Mouse (Mus musculus) heart, adult 2 months (tissue): ENCODE data around the gene Ezh1. TPM values are rescaled to one million over a fixed set of nuclear protein-coding genes. Genes with fewer than 3 reads are reported as not detected.

Experiments
- DNase-seq, 2 experiments: peaks; one replicate each; pipeline ENCODE4 v3.0.0; 2021
- H3K27ac ChIP-seq: fragments of 200-600 bp; 2 replicates; pipeline ENCODE4 v1.8.1; 2022
- H3K27me3 ChIP-seq: fragments of 200-500 bp; 2 replicates; pipeline ENCODE4 v1.6.1; 2012; ENCODE audit warnings: mild to moderate bottlenecking, low read length, inconsistent platforms, mixed read lengths; ENCODE audit not compliant: control insufficient read depth, insufficient read depth
- H3K36me3 ChIP-seq: fragments of 200-500 bp; 2 replicates; pipeline ENCODE4 v1.6.1; 2012; ENCODE audit warnings: low read length, inconsistent platforms; ENCODE audit not compliant: control insufficient read depth, insufficient read depth
- H3K4me1 ChIP-seq: fragments of 200-500 bp; 2 replicates; pipeline ENCODE4 v1.6.1; 2011; ENCODE audit warnings: low read length; ENCODE audit not compliant: control insufficient read depth, insufficient read depth
- H3K4me3 ChIP-seq: fragments of 200-600 bp; 2 replicates; pipeline ENCODE4 v1.8.1; 2022
- H3K79me2 ChIP-seq: fragments of 200-500 bp; replicated peaks from 2 replicates; pipeline ENCODE4 v1.6.1; 2012; ENCODE audit warnings: mild to moderate bottlenecking, inconsistent platforms, low read length, moderate library complexity, mixed read lengths; ENCODE audit not compliant: control insufficient read depth, insufficient read depth
- H3K9ac ChIP-seq: fragments of 200-500 bp; 2 replicates; pipeline ENCODE4 v1.6.1; 2012; ENCODE audit warnings: low read depth, mild to moderate bottlenecking, control low read depth, inconsistent platforms, low read length, mixed read lengths
- CTCF ChIP-seq: fragments of 200-600 bp; IDR thresholded peaks from 2 replicates; pipeline ENCODE4 v1.8.1; 2022; ENCODE audit warnings: antibody characterized with exemption, mild to moderate bottlenecking, moderate library complexity
- EP300 ChIP-seq: fragments of 200-500 bp; IDR thresholded peaks from 2 replicates; pipeline ENCODE4 v1.6.1; 2011; ENCODE audit warnings: low read depth, low read length, control low read depth; ENCODE audit not compliant: insufficient read depth
- POLR2A ChIP-seq: fragments of 200-500 bp; IDR thresholded peaks from 2 replicates; pipeline ENCODE4 v1.6.1; 2011; ENCODE audit warnings: mild to moderate bottlenecking, low read depth, low read length, control low read depth; ENCODE audit not compliant: insufficient read depth
- WGBS: fragments of 180-500 bp; shearing (Covaris S2); methylation state at CpG from one replicate; pipeline ENCODE4 v1.1.7; 2018; 5-methylcytosine and 5-hydroxymethylcytosine counted together
- intact Hi-C: fragments of 180-260 bp; cut with DNase I; formaldehyde crosslinking; loops from one replicate; pipeline ENCODE4 v1.15.1; 2025
- polyA plus RNA-seq: library from polyadenylated mRNA; depleted of rRNA; stranded (reverse); fragments of >200 nt; gene quantifications from 2 replicates; pipeline ENCODE4 v1.2.3, GENCODE M21; 2012
- total RNA-seq, 2 experiments: library from RNA; stranded (reverse); gene quantifications; 2 replicates each; pipeline ENCODE4 v1.2.3; 2021

The Ezh1 gene
- total and polyA plus RNA-seq, 3 experiments, result 26.1 to 31.4 (median 29.8) TPM

DNA sequence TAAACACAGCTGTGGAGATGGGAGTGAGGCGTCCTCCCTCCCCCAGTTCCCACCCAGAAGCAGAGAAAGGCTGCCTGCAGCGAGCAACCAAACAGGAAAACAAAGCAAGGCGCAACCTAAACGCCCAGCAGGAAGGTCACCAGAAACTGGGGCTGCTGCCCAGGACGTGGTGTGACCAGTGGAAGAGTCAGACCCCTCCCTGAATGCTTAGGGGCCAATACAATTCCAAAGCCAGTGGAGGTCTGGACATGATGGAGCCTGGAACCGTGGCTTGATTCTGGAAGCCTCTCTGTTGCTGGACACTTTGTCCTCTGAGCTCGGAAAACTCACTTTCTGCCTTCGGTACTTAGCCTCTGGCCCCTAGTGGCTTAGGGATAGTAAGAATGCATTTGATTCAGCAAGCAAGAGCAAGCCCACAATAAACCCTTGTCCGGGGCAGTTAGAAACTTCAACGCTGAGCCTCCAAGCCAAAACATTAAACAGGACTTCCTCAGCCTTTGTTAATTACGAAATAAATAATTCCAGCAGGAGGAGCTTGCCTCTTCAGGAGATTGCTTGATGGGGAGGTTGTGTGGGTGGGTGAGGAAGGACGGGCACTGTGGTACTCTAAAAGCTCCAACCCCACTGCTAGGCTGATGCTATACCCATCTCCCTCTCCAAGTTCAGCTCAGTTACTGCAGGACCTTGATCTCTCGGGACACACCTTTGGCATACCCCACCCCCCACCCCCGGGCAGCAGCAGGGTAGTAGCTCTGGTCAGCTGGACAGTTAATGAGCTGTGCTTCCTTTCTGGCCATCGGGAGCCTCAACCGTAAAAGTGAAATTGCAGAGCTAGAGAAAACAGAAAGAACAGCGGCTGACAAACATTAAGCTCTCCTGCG, 5.0 kb upstream of the Ezh1 start:
- H3K4me3 ChIP-seq, result peak overlapping the region; percentile 52
- peak overlapping the region; percentile 98 for H3K27ac ChIP-seq
- intact Hi-C loops, result loop anchor here (1.0 kb wide), 1 partner anchor 17 kb away; no protein-coding TSS in a partner anchor
- peak overlapping the region; percentile 66 for H3K9ac ChIP-seq
- TF ChIP-seq EP300, result peak; percentile 98
- TF ChIP-seq POLR2A, result peak; percentile 90
- TF ChIP-seq CTCF, result peak; percentile 18; the same call in 1 of the 2 replicates
- peaks cover 14% of the 10 kb centered on the region; the same call in 1 of the 2 replicates for H3K4me1 ChIP-seq
- H3K36me3 ChIP-seq, result no peaks in the 10 kb centered on the region; the same call in 1 of the 2 replicates
- no peaks in the 10 kb centered on the region for H3K27me3 ChIP-seq
- H3K79me2 ChIP-seq, result no peaks in the 10 kb centered on the region
- 8% methylated on average over 18 of the region's 18 CpGs for WGBS
- DNase-seq, result peak; percentile 84 to 90

DNA sequence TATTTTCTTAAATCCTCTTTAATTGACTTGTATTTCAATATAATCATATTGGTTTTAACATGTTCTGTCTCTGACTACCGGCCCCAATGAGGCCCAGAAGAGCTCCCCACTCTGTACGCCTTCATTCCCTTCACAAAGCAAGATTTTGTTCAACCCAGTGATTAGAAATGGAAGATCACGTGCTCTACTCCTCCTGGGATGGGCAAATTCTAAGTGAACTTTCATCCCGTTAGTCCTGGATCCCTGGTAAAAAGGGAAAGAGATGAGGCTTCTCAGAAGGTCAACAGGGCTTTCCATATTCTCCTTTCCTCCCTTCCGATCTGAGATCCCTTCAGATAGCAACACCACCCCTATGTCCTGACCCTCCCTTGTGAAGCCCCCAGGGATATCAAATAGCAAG, 4.3 kb upstream of the Ezh1 start:
- Histone ChIP-seq H3K27me3 (no peaks in the 10 kb centered on the region), H3K4me3 (peak overlapping the region; percentile 52; the same call in 1 of the 2 replicates), H3K36me3 (no peaks in the 10 kb centered on the region; the same call in 1 of the 2 replicates), H3K4me1 (peaks cover 14% of the 10 kb centered on the region; the same call in 1 of the 2 replicates), H3K27ac (peak overlapping the region; percentile 98), H3K9ac (peak overlapping the region; percentile 66), H3K79me2 (no peaks in the 10 kb centered on the region)
- intact Hi-C loops, result no loop called here
- no peak for DNase-seq
- WGBS, result 26% methylated on average over 5 of the region's 5 CpGs
- TF ChIP-seq EP300, result no peak
- no peak for TF ChIP-seq POLR2A
- no peak for TF ChIP-seq CTCF

DNA sequence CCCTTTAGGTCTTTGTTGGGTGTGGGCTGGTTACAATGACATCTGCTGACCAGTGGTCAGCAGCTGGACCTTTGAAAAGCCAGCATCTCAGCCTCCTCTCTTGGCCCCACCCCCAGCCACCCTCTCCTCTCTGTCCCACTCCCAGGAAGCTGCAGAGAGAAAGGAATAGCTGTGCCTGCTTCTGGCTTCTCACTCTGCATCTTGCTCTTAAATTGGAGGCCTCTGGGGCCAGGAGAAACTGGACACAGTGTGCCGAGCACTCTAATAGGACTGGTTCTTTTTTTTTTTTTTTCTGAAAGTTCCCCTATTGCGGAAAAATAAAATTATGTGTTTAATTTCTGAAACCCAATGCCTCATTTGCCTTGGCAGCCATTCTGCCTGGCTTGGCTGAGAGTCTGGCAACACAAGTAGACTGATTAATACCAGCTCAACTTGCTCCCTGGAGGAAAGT, 3.8 kb upstream of the Ezh1 start:
- H3K4me1 ChIP-seq, result peaks cover 16% of the 10 kb centered on the region
- H3K36me3 ChIP-seq, result peaks cover 2% of the 10 kb centered on the region; the same call in 1 of the 2 replicates
- DNase-seq, result peak; percentile 68 to 80
- WGBS, result 20% methylated on average over 2 of the region's 2 CpGs
- H3K4me3 ChIP-seq, result 0 out of 2 replicates have a peak overlapping the region, but pooled peaks have one; percentile 15
- H3K27me3 ChIP-seq, result no peaks in the 10 kb centered on the region
- intact Hi-C loops, result no loop called here
- H3K9ac ChIP-seq, result 0 out of 2 replicates have a peak overlapping the region, but pooled peaks have one; percentile 16
- TF ChIP-seq EP300 (no peak), CTCF (no peak)
- H3K79me2 ChIP-seq, result peaks cover 2% of the 10 kb centered on the region; the same call in 1 of the 2 replicates
- H3K27ac ChIP-seq, result peak overlapping the region; percentile 98

DNA sequence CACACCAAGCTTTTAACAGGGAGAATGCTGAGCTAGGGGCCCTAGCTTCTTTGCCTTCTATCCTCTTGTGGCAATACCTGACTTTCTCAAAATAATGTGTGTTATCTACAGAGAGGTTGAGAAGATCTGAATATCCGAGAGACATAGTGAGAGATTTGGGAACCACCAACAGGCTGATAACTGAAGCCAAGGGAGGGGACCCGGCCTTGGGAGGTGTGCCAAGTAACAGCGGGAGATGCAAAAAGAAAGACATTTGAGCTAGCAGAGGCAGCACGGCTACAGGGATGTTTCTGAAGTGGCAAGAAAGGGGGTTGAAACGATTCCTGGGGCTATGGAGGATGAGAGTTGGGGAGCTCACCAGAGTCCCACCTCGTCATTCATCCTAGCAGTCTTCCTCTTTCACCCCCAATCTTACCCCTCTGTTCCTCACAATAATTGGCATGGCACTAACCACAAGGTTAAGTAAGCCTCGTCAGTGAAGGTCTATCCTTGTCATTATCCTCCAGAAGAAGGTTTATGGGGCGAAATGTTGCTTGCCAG, 3.2 kb upstream of the Ezh1 start:
- H3K27me3 ChIP-seq, result no peaks in the 10 kb centered on the region
- peak; percentile 46 to 53 for DNase-seq
- peaks cover 18% of the 10 kb centered on the region for H3K4me1 ChIP-seq
- H3K4me3 ChIP-seq, result no peak overlapping the region; the same call in 1 of the 2 replicates
- TF ChIP-seq CTCF, result no peak
- no peak for TF ChIP-seq POLR2A
- TF ChIP-seq EP300, result no peak
- H3K27ac ChIP-seq, result peak overlapping the region; percentile 98
- 21% methylated on average over 8 of the region's 8 CpGs for WGBS
- H3K36me3 ChIP-seq, result peaks cover 7% of the 10 kb centered on the region
- H3K9ac ChIP-seq, result 0 out of 2 replicates have a peak overlapping the region, but pooled peaks have one; percentile 4
- peaks cover 2% of the 10 kb centered on the region; the same call in 1 of the 2 replicates for H3K79me2 ChIP-seq
- intact Hi-C loops, result no loop called here

DNA sequence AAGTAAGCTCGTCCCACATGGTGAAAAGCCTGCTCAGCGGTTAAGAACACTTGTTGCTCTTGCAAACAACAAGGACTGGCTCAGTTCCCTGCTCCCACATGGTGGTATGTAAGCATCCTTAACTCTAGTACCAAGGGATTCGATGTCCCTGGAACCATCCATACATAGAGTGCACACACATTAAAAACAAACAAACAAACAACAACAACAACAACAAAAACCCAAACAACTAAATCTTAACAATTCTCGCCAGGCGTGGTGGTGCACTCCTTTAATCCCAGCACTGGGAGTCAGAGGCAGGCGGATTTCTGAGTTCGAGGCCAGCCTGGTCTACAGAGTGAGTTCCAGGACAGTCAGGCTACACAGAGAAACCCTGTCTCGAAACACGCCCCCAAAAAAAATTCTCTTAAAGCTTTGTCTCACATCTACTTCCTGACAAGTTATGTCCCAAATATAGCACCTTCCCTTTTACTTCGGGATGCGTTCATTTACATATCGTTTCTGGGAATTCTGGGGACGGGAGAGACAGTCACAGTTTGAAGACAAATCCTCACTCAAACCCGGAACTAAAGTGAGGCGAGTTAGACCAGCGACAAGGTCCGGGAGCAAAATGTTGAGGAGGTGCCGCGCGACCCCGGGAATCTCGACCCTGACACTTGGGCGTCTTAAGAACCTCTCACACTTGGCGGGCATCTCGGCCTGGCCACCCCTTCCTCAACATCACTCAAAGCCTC, 765 bp downstream of the Ezh1 start:
- Histone ChIP-seq H3K79me2 (peaks cover 5% of the 10 kb centered on the region), H3K4me3 (peak overlapping the region; percentile 85), H3K27me3 (no peaks in the 10 kb centered on the region), H3K9ac (peak overlapping the region; percentile 78), H3K27ac (peak overlapping the region; percentile 96), H3K36me3 (peaks cover 25% of the 10 kb centered on the region), H3K4me1 (peaks cover 16% of the 10 kb centered on the region)
- 12% methylated on average over 25 of the region's 25 CpGs for WGBS
- DNase-seq, result no peak
- TF ChIP-seq CTCF, result no peak
- no peak for TF ChIP-seq EP300
- no peak for TF ChIP-seq POLR2A
- intact Hi-C loops, result no loop called here
